Mouse (Mus musculus): ENCODE measurements around the gene Smagp.
"Not testable (repeated sequence)": the region's sequence is repeated elsewhere in the genome, so short reads cannot be mapped to it uniquely, and the experiment has no call there.

The Smagp gene

DNA sequence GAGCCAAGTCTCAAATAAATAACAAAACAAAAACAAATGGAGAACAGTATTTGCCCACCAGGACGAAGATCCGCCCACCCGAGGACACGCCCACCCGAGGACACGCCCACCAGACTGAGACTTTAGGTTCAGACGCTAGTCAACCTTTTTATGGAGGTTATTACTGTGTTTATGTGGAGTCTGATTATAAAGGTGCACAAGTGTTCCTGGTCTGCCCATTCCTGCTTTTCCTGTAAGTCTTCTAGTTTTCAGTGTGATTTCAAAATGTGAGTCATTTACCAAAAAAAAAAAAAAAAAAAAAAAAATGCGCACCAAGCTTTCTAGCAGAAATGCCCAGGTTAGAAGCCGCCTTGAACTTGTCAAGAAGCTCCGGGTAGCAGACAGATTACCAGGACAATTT lies 9.5 kb downstream of the Smagp start:
- peak; percentile 66 for DNase-seq (ENCODE audit: low read depth)

- no peak for DNase-seq (ENCODE audit: low read depth)
Observed at GRCm38 (mm10) chr15:100624435-100624834, 12.3 kb downstream of the Smagp start.

- DNase-seq (ENCODE audit: low read depth), result no peak
Observed at GRCm38 (mm10) chr15:100623754-100624153, 13.0 kb downstream of the Smagp start.

DNA sequence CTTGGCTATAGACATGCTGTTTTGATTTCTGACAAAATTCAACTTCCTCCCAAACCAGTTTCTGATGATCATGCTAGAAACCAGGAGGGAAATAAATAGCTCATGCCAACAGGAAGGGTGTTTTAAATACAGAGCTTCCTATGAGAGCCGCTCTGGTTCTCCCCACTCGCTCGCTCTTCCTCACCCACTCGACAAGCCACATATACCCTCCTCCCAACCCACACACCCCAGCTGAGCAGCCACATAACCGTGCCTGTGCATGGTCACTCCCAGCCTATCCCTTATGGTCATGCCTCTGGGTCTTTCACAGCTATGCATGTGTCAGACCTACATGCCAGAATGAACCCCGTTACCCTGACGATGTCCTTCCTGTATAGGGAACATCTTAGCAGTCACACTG lies 14.6 kb downstream of the Smagp start:
- no peak for DNase-seq (ENCODE audit: low read depth)

DNA sequence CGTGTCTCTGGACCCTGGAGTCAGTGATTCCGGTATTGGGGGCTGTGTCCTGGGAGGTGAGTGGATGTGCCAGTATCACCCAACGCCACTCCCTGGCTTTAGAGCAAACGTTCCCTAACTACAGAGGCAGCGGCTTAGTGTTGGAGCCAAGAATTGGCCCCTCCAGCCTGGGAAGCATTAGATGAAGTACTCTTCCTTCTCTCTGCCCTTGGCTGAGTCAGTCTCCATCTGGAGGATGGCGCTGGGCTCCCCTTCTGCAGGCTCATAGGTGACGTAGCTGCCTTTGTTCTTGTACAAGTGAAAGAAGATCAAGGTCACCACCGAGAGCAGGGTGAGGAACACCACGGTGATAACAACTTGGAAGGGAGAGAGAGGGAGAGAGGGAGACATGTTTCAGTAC lies 15.1 kb downstream of the Smagp start:
- DNase-seq (ENCODE audit: low read depth), result not testable (repeated sequence)

DNA sequence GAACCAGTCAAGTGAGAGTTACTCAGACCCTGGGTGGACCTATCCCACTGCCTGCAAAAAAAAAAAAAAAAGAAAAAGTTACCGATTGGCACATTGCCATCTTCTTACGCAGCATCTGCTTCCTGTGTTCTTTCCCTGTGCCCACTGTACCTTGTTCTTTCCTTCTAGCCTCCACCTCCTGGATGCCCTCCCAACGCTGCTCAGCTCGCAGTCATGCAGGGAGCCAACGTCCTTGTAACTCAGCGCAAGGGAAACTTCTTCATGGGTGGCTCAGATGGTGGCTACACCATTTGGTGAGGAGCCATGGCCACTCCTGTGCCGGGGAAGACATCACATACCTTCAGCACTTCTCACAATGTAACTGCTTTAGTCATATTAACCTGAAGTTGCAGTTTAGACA lies 17.5 kb downstream of the Smagp start:
- no peak for DNase-seq (ENCODE audit: low read depth)

DNA sequence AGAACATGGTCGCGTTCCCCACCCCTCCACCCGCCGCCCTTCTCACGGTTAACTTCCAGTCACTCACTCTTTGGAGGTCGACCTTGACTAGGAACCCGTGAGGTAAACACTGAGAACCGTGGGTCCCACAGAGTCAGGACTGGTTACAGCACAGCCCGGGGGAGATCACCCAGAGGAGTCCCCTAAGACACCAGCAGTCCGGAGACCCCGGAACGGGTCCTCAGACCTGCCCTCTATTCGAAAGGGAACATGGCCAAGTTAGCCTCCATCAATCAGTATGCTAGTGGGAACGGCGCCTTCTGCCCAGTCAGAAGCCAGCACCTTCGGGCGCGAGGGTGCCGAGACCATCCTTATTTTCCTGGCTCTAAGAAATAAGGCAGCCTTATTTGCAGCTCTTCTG lies 20.5 kb downstream of the Smagp start:
- DNase-seq (ENCODE audit: low read depth), result peak; percentile 60

- peak; percentile 97 for DNase-seq (ENCODE audit: low read depth)
Observed at GRCm38 (mm10) chr15:100615825-100616220, 20.9 kb downstream of the Smagp start.

DNA sequence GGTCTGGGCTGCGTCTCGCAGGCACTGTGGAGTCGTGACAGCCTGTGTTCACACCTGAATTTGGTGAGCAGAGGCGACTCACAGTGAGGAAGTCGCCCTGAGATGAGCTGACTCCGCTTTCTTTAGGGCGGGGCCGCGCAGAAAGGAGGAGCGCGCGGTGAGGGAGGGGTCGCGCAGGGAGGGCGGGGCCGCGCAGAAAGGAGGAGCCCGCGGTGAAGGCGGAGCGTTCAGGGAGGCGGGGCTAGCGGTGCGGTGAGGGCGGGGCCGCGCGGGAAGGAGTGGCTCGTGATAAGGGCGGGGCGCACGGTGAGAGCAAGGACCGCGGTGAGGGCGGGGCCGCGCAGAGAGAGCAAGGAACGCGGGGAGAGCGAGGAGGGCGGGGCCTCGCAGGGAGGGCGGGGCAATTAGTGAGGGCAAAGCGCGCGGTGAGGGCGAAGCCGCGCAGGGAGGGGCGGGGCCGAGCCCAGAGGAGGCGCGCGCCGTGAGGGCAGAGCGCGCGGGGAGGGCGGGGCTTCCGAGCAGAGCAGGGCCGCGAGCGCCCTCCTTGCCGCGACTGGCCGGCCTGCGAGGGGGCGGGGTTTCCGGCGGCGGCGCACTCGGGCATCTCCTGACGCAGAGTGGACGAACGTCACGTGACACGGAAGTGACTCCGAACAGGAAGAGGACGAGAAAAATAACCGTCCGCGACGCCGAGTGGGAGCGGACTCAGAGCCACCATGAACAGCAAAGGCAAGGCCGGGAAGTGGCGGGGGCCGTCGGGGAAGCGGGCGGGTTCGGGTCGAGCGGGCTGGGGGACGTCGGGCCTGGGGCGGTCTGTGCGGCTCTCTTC lies 21.5 kb downstream of the Smagp start, which contains the start of gene Dazap2:
TSS of gene Dazap2 (plus strand) at position 354 of the 829 bp plus-strand sequence.
- DNase-seq (ENCODE audit: low read depth), result peak; percentile 100

DNA sequence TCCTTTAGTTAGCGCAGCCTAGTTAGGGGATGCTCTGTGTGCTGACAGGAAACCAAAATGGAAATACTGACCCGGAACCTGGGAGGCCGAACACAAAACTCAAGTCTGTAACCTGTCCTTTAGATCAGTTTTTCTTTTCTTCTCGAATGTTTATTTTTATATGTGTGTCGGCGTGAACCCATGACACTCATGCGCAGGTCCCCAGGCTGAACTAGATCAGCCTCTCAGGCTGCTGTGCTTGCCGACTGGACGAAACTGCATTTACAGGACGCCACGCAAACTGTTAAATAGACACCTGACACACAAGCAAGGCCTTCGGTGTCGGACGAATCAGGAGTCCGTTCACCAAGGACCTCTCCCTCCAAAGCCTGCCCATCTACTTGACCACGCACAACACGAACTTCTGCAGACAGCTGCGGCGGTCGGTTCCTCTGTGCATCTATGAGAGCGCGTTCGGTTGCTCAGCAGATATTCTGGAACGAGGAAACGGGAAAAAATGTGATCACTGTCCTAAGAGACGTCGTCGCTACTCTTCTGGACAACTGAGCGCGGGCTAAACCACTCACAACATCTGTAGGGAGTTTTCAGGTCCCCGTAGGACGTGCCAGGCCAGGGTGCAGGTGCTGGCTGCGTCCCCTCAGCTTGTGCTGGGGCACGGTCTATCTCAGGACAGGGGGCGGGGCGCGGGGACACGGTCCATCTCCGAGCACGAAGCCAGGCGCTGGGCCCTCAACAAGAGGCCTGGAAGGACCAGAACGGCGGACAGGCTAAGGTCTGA lies 22.3 kb downstream of the Smagp start:
- DNase-seq (ENCODE audit: low read depth), result peak; percentile 45

DNA sequence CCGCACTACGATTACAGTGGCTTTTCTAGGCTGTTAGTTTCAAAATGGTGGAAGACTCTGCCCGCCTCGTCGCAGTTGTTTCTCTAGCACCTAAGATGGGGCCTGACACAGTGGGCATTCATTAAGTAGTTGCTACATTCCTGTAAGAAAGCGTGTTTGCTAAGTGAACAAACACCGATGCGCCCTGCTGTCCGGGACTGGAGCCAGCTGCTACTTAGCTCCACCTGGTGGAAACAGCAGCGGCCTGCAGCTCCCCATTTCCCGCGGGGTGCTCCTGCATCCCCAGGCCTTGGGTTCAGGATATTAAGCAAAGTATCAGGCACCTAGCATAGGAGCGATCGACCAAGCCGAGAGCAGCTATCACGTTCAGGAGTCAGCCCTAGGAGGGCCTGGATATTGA lies 23.2 kb downstream of the Smagp start:
- peak; percentile 90 for DNase-seq (ENCODE audit: low read depth)

GRCm38 (mm10) chr15:100612432-100612831 lies 24.3 kb downstream of the Smagp start:
- peak; percentile 64 for DNase-seq (ENCODE audit: low read depth)

DNA sequence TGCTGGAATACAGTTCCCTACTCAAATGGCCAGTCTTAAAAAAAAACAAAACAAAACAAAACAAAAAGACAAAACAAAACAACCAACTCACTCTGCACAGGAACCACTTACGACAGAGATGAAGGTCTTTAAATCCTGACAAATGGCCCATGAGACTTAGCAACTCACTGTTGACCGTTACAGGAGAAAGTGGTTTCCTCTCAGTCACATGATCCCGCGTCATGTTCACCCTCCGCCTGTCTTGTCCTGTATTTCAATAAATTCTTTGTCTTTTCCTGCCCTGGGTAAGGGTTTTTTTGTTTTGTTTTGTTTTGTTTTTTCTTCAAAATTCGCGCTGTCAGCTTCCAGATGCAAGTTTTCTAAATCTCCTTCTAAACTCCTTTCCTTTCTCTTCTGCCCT lies 24.8 kb downstream of the Smagp start:
- DNase-seq (ENCODE audit: low read depth), result no peak

GRCm38 (mm10) chr15:100606677-100607076 lies 30.1 kb downstream of the Smagp start:
- DNase-seq (ENCODE audit: low read depth), result not testable (repeated sequence)

DNA sequence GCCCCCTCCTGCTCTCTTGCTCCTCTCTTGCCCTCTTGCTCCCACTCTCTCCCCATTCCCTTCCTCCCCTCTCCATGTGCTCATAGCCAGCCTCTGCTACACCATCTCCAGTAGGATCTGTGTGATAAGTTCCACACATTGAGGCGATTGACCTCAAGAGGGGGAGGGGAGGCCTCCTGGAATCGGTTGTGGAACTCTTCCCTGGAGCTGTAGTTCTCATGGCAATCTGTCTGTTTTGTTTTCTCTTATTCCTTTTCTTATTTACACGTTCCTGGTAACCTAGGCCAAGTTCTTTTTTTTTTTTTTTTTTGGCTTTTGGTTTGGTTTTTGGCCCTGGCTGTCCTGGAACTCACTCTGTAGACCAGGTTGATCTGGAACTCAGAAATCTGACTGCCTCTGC lies 35.1 kb downstream of the Smagp start:
- no peak for DNase-seq (ENCODE audit: low read depth)

GRCm38 (mm10) chr15:100600696-100601272 lies 36.0 kb downstream of the Smagp start:
- DNase-seq (ENCODE audit: low read depth), result no peak

GRCm38 (mm10) chr15:100600047-100600695 lies 36.6 kb downstream of the Smagp start:
- DNase-seq (ENCODE audit: low read depth), result peak; percentile 91

GRCm38 (mm10) chr15:100599276-100600046 lies 37.3 kb downstream of the Smagp start, which contains the start of gene Pou6f1:
Pou6f1 (minus strand) TSS chr15:100599984.
- DNase-seq (ENCODE audit: low read depth), result peak; percentile 43

DNA sequence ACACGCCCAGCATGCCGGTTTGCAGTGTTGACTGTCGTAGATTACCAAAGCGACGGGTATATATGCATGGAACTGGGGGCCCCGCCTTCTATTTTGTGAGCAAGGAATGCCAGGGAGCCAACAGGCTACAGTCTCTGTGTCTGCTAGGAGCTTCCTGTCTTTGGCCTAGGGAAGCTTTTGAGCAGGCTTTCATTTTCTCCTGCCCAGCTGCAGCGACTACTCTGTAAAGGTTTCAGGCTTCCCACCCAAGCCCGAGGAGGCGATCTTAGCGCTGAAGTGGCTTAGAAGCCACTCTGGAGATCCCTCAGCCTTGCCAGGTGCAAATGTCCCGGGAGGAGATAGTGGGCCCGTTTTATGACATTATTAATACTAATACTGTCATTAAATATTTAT lies 37.9 kb downstream of the Smagp start:
- DNase-seq (ENCODE audit: low read depth), result peak; percentile 78

DNA sequence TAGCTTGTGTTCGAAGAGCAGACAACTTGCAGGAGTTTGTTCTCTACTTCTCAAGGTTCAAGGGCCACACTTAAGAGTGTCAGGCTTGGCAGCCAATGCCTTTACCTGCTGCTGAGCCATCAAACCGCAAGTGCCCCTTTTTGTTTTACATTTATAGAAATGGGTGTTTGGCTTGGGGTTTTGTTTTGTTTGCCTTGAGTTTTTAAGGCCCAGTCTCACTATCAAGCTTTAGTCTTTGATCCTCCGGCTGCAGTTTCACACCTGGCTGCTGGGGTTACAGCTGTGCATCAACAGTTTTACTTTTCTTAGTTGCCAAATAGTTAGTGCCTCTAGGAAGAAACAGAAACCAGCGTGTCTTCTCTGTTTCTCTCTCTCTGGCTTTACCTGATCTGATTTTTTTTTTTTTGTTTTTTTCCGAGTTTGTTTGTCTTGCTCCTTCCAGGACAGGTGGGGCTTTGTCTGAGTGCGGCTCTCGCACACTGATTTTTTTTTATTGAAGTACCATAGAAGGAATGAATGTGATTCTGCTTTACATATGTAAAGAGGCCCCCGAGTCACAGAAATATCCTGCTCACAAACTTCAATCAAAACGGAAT lies 38.4 kb downstream of the Smagp start:
- no peak for DNase-seq (ENCODE audit: low read depth)

DNA sequence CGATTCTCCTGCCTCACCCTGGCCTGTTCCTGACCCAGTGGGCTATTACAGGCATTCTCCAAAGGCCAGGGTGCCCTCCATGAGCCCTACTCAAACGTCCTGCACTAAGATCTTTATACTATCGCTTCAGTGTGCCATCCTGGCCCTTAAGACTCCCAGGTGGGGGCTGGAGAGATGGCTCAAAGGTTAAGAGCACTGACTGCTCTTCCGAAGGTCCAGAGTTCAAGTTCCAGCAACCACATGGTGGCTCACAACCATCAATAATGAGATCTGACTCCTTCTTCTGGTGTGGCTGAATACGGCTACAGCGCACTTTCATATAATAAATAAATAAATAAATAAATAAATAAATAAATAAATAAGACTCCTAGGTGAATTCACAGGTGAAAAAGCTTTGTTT lies 43.9 kb downstream of the Smagp start:
- no peak for DNase-seq (ENCODE audit: low read depth)
